Mouse (Mus musculus) testis, adult 2 months (tissue): ENCODE results near the gene Sparc. TPM values are rescaled to one million over a fixed set of nuclear protein-coding genes. Genes with fewer than 3 reads are reported as not detected.

ENCODE experiments used
- H3K27ac ChIP-seq: fragments of 200-500 bp; 2 replicates; pipeline ENCODE4 v1.5.1; 2012; ENCODE audit warnings: low read depth, low read length; ENCODE audit not compliant: control insufficient read depth, insufficient read depth
- H3K27me3 ChIP-seq: fragments of 200-500 bp; 2 replicates; pipeline ENCODE4 v1.6.1; 2012; ENCODE audit warnings: mild to moderate bottlenecking, low read length, moderate library complexity; ENCODE audit not compliant: control insufficient read depth, insufficient read depth
- H3K36me3 ChIP-seq: fragments of 200-500 bp; 2 replicates; pipeline ENCODE4 v1.6.1; 2012; ENCODE audit warnings: mild to moderate bottlenecking, low read length; ENCODE audit not compliant: control insufficient read depth, insufficient read depth
- H3K4me1 ChIP-seq: fragments of 200-500 bp; 2 replicates; pipeline ENCODE4 v1.6.1; 2012; ENCODE audit warnings: low read length; ENCODE audit not compliant: control insufficient read depth, insufficient read depth
- H3K4me3 ChIP-seq: fragments of 200-500 bp; 2 replicates; pipeline ENCODE4 v1.5.1; 2012; ENCODE audit warnings: low read depth, mild to moderate bottlenecking, low read length, moderate library complexity, mixed read lengths; ENCODE audit not compliant: control insufficient read depth
- CTCF ChIP-seq: fragments of 200-500 bp; IDR thresholded peaks from 2 replicates; pipeline ENCODE4 v1.5.1; 2012; ENCODE audit warnings: low read depth, mild to moderate bottlenecking, inconsistent platforms, low read length, moderate library complexity; ENCODE audit not compliant: control insufficient read depth, insufficient read depth, insufficient replicate concordance
- POLR2A ChIP-seq: fragments of 200-500 bp; IDR thresholded peaks from 2 replicates; pipeline ENCODE4 v1.6.1; 2012; ENCODE audit warnings: low read depth, mild to moderate bottlenecking, inconsistent platforms, low read length, moderate library complexity; ENCODE audit not compliant: control insufficient read depth
- polyA plus RNA-seq: library from polyadenylated mRNA; depleted of rRNA; stranded (reverse); fragments of >200 nt; gene quantifications from 2 replicates; pipeline ENCODE4 v1.2.3, GENCODE M21; 2012; rRNA removed

The Sparc gene
- polyA plus RNA-seq, 1 experiment = 406 TPM

GRCm38 (mm10) chr11:55358094-55358783 lies 64.7 kb downstream of the Sparc start:
- Histone ChIP-seq H3K36me3 (no peaks in the 10 kb centered on the region), H3K4me3 (no peak overlapping the region), H3K27ac (no peak overlapping the region)

GRCm38 (mm10) chr11:55356846-55357245 lies 66.1 kb downstream of the Sparc start:
- H3K27ac ChIP-seq = no peak overlapping the region

More at GRCm38 (mm10) chr11:55358094-55358783, 64.7 kb downstream of the Sparc start:
- Histone ChIP-seq H3K27me3 (no peaks in the 10 kb centered on the region), H3K4me1 (no peaks in the 10 kb centered on the region; the same call in 1 of the 2 replicates)
- TF ChIP-seq POLR2A (no peak), CTCF (no peak)

More at GRCm38 (mm10) chr11:55356846-55357245, 66.1 kb downstream of the Sparc start:
- no peaks in the 10 kb centered on the region for H3K27me3 ChIP-seq
- TF ChIP-seq POLR2A (no peak), CTCF (no peak)
- H3K4me1 ChIP-seq = no peaks in the 10 kb centered on the region; the same call in 1 of the 2 replicates
- H3K36me3 ChIP-seq = no peaks in the 10 kb centered on the region
- H3K4me3 ChIP-seq = no peak overlapping the region

Other genes with a start within 250 kb of the Sparc start
- gene Slc36a2, start 238.1 kb downstream of the Sparc start, polyA plus RNA-seq = 0.56 and 0.65 TPM in 2 replicates
- gene Slc36a1, start 218.8 kb downstream of the Sparc start, polyA plus RNA-seq = 15.2 and 18.1 TPM in 2 replicates
- 0.01 and 0.07 TPM in 2 replicates for gene Fat2, start 86.6 kb downstream of the Sparc start, polyA plus RNA-seq
- gene Atox1, start 38.1 kb upstream of the Sparc start, polyA plus RNA-seq = 142 and 164 TPM in 2 replicates
- gene G3bp1, start 46.5 kb upstream of the Sparc start, polyA plus RNA-seq = 10.0 and 10.7 TPM in 2 replicates
- not detected in 2 replicates for gene Glra1, start 185.0 kb upstream of the Sparc start, polyA plus RNA-seq